Mouse (Mus musculus) ES-E14 (cell line): ENCODE measurements around the gene Hectd1. TPM values are rescaled to one million over a fixed set of nuclear protein-coding genes. Genes with fewer than 3 reads are reported as not detected.

ENCODE experiments used
- DNase-seq: peaks from one replicate; pipeline ENCODE4 v3.0.0-alpha.2; 2013; ENCODE audit warnings: low read depth, low spot score
- H3K27ac ChIP-seq: 2 replicates; pipeline ENCODE4 v1.5.1; 2012; ENCODE audit warnings: low read depth, mild to moderate bottlenecking, low read length, moderate library complexity, mixed read lengths; ENCODE audit not compliant: poor library complexity, insufficient read depth, severe bottlenecking
- H3K36me3 ChIP-seq: 2 replicates; pipeline ENCODE4 v1.6.1; 2012; ENCODE audit warnings: mild to moderate bottlenecking, low read length, moderate library complexity, mixed read lengths; ENCODE audit not compliant: control insufficient read depth, poor library complexity, insufficient read depth, severe bottlenecking
- H3K4me1 ChIP-seq, 2 experiments: fragments of 150-350 bp in 1 of 2; sonication (generic) in 1 of 2; 2 replicates each; pipeline ENCODE4 v1.6.1; 2012; ENCODE audit warnings: low read length in 2 of 2, mild to moderate bottlenecking in 1 of 2, mixed read lengths in 1 of 2; ENCODE audit not compliant: control insufficient read depth in 2 of 2, insufficient read depth in 2 of 2, poor library complexity in 1 of 2
- H3K4me3 ChIP-seq, 2 experiments: fragments of 150-350 bp in 1 of 2; sonication (generic) in 1 of 2; 2 replicates each; pipeline ENCODE4 v1.5.1; 2012; ENCODE audit warnings: low read length in 2 of 2, low read depth in 1 of 2, mild to moderate bottlenecking in 1 of 2, mixed read lengths in 1 of 2; ENCODE audit not compliant: insufficient read depth in 1 of 2, poor library complexity in 1 of 2, severe bottlenecking in 1 of 2
- H3K9ac ChIP-seq: 2 replicates; pipeline ENCODE4 v1.6.1; 2012; ENCODE audit warnings: low read depth, mild to moderate bottlenecking, low read length, mixed read lengths; ENCODE audit not compliant: poor library complexity, insufficient read depth, severe bottlenecking
- H3K9me3 ChIP-seq: fragments of 150-350 bp; sonication (generic); 2 replicates; pipeline ENCODE4 v1.6.1; 2012; ENCODE audit warnings: low read depth, mild to moderate bottlenecking, low read length; ENCODE audit not compliant: control insufficient read depth, insufficient read depth
- CHD2 ChIP-seq: IDR thresholded peaks from 2 replicates; pipeline ENCODE4 v1.6.1; 2014; ENCODE audit warnings: mild to moderate bottlenecking, low read depth, low read length, inconsistent platforms
- HCFC1 ChIP-seq: IDR thresholded peaks from 2 replicates; pipeline ENCODE4 v1.6.1; 2012; ENCODE audit warnings: low read length, inconsistent platforms, borderline replicate concordance; ENCODE audit not compliant: insufficient read depth
- MAFK ChIP-seq: IDR thresholded peaks from 2 replicates; pipeline ENCODE4 v1.6.1; 2014; ENCODE audit warnings: mild to moderate bottlenecking, low read depth, low read length, inconsistent platforms; ENCODE audit not compliant: insufficient read depth
- ZC3H11A ChIP-seq: IDR thresholded peaks from 2 replicates; pipeline ENCODE4 v1.6.1; 2012; ENCODE audit warnings: low read depth, mild to moderate bottlenecking, inconsistent platforms, low read length, borderline replicate concordance
- ZNF384 ChIP-seq: IDR thresholded peaks from 2 replicates; pipeline ENCODE4 v1.6.1; 2012; ENCODE audit warnings: low read depth, low read length, inconsistent platforms
- in situ Hi-C, 2 experiments: fragments of 600-800 bp; cut with MboI; formaldehyde crosslinking; loops; one replicate each; pipeline ENCODE4 v1.15.1; 2025; ENCODE audit warnings: low sequenced_read_pairs in 2 of 2, inconsistent platforms in 1 of 2; ENCODE audit not compliant: unreplicated experiment in 2 of 2
- total RNA-seq: library from RNA; depleted of rRNA; stranded (reverse); fragments of 300-350 nt; gene quantifications from 2 replicates; pipeline ENCODE4 v1.2.3, GENCODE M21; 2012

Gene Hectd1
- total RNA-seq, 1 experiment = 45.1 TPM

- in situ Hi-C loops = no loop called here
- Histone ChIP-seq H3K4me1 (peaks cover 1 to 9% of the 10 kb centered on the region in 2 experiments; a peak in 2 of 4 replicates), H3K36me3 (no peaks in the 10 kb centered on the region)
Observed at GRCm38 (mm10) chr12:51842081-51842864, 12.9 kb upstream of the Hectd1 start.

GRCm38 (mm10) chr12:51839856-51840255 lies 10.5 kb upstream of the Hectd1 start:
- peaks cover 1 to 7% of the 10 kb centered on the region in 2 experiments; a peak in 2 of 4 replicates for H3K4me1 ChIP-seq

More at GRCm38 (mm10) chr12:51842081-51842864, 12.9 kb upstream of the Hectd1 start:
- H3K9ac ChIP-seq = no peak overlapping the region
- TF ChIP-seq HCFC1 = no peak
- no peak for TF ChIP-seq ZNF384
- no peak for TF ChIP-seq MAFK
- TF ChIP-seq ZC3H11A = no peak
- TF ChIP-seq CHD2 = no peak
- no peak overlapping the region for H3K27ac ChIP-seq
- no peaks in the 10 kb centered on the region for H3K9me3 ChIP-seq
- DNase-seq = no peak
- H3K4me3 ChIP-seq = no peak overlapping the region

GRCm38 (mm10) chr12:51835219-51835618 lies 5.9 kb upstream of the Hectd1 start:
- no peaks in the 10 kb centered on the region for H3K4me1 ChIP-seq
- H3K4me3 ChIP-seq = no peak overlapping the region
- in situ Hi-C loops = no loop called here
- no peak for TF ChIP-seq ZNF384
- no peak for TF ChIP-seq HCFC1
- no peak for TF ChIP-seq ZC3H11A
- TF ChIP-seq MAFK = no peak
- no peak for TF ChIP-seq CHD2
- DNase-seq = no peak
- H3K27ac ChIP-seq = no peak overlapping the region
- H3K9ac ChIP-seq = no peak overlapping the region
- no peaks in the 10 kb centered on the region for H3K36me3 ChIP-seq
- H3K9me3 ChIP-seq = no peaks in the 10 kb centered on the region

More at GRCm38 (mm10) chr12:51839856-51840255, 10.5 kb upstream of the Hectd1 start:
- Histone ChIP-seq H3K9me3 (no peaks in the 10 kb centered on the region), H3K9ac (no peak overlapping the region), H3K27ac (no peak overlapping the region), H3K4me3 (no peak overlapping the region), H3K36me3 (no peaks in the 10 kb centered on the region)
- DNase-seq = no peak
- TF ChIP-seq CHD2 (no peak), ZNF384 (no peak), MAFK (no peak), ZC3H11A (no peak), HCFC1 (no peak)
- in situ Hi-C loops = no loop called here

- DNase-seq = no peak
- Histone ChIP-seq H3K27ac (no peak overlapping the region), H3K9me3 (no peaks in the 10 kb centered on the region), H3K4me3 (no peak overlapping the region), H3K9ac (no peak overlapping the region), H3K36me3 (no peaks in the 10 kb centered on the region), H3K4me1 (0 out of 4 replicates have a peak, but pooled peaks cover 0 to 3% of the 10 kb centered on the region in 2 experiments)
- TF ChIP-seq MAFK (no peak), HCFC1 (no peak), ZNF384 (no peak), CHD2 (no peak), ZC3H11A (no peak)
- in situ Hi-C loops = no loop called here
Observed at GRCm38 (mm10) chr12:51831931-51832330, 2.6 kb upstream of the Hectd1 start.
